Mouse (Mus musculus) left cerebral cortex, adult 2 months (tissue): ENCODE measurements around the gene H1fnt. TPM values are rescaled to one million over a fixed set of nuclear protein-coding genes. Genes with fewer than 3 reads are reported as not detected.

Experiments
- DNase-seq, 2 experiments: peaks; one replicate each; pipeline ENCODE4 v3.0.0; 2021 to 2022; ENCODE audit warnings: low spot score in 2 of 2, mixed read lengths in 1 of 2; ENCODE audit errors: extremely low spot score in 1 of 2
- H3K27ac ChIP-seq: fragments of 200-600 bp; 2 replicates; pipeline ENCODE4 v1.8.1; 2022
- H3K4me3 ChIP-seq: fragments of 200-600 bp; 2 replicates; pipeline ENCODE4 v1.8.1; 2022
- CTCF ChIP-seq: fragments of 200-600 bp; IDR thresholded peaks from 2 replicates; pipeline ENCODE4 v1.8.1; 2022; ENCODE audit warnings: antibody characterized with exemption, mild to moderate bottlenecking, moderate library complexity
- intact Hi-C: fragments of 180-260 bp; cut with DNase I; formaldehyde crosslinking; loops from one replicate; pipeline ENCODE4 v1.15.1; 2025
- long read RNA-seq, 2 experiments: library from polyadenylated mRNA; stranded (forward); transcript quantifications; one replicate each; pipeline ENCODE4 v2.0.0; 2021; ENCODE audit warnings: borderline mapping rate in 2 of 2
- total RNA-seq, 2 experiments: library from RNA; stranded (reverse); gene quantifications; 2 replicates each; pipeline ENCODE4 v1.2.3; 2021

Gene H1fnt
- total RNA-seq, result not detected
- long read RNA-seq, experiment 1, result 0 reads
- long read RNA-seq, experiment 2, result 0 reads

- no peak within 1 kb of the TSS for H3K27ac ChIP-seq
- TF ChIP-seq CTCF, result no peak
- DNase-seq, result no peak
- H3K4me3 ChIP-seq, result no peak within 1 kb of the TSS
- intact Hi-C loops, result no loop called here
Observed at GRCm38 (mm10) chr15:98257193-98257592, at the start of gene H1fnt. Gene H1fnt, minus strand, starts transcription at chr15:98257293.

GRCm38 (mm10) chr15:98295628-98296551, 38.8 kb upstream of the H1fnt start, which contains the start of gene Zfp641:
Gene Zfp641, minus strand, starts transcription at chr15:98296161.
- no peak for TF ChIP-seq CTCF
- peak; percentile 56 to 62 for DNase-seq
- Histone ChIP-seq H3K4me3 (peak within 1 kb of the TSS; percentile 76), H3K27ac (peak within 1 kb of the TSS; percentile 86)
- intact Hi-C loops, result loop anchor here (2.0 to 10.0 kb wide), 2 partner anchors 115 to 201 kb away; partner anchors contain the start of genes Pfkm and Senp1

- intact Hi-C loops, result loop anchor here (10.0 kb wide), 1 partner anchor 199 kb away; the partner anchor contains the start of genes Pfkm and Senp1
- no peak for DNase-seq
Observed at GRCm38 (mm10) chr15:98293651-98294050, 36.6 kb upstream of the H1fnt start.

GRCm38 (mm10) chr15:98288566-98288965, 31.5 kb upstream of the H1fnt start:
- intact Hi-C loops, result no loop called here
- TF ChIP-seq CTCF, result no peak
- Histone ChIP-seq H3K4me3 (no peak overlapping the region), H3K27ac (no peak overlapping the region)
- no peak for DNase-seq

More at GRCm38 (mm10) chr15:98293651-98294050, 36.6 kb upstream of the H1fnt start:
- no peak overlapping the region for H3K4me3 ChIP-seq
- H3K27ac ChIP-seq, result no peak overlapping the region
- TF ChIP-seq CTCF, result no peak

GRCm38 (mm10) chr15:98286418-98286817, 29.3 kb upstream of the H1fnt start:
- no peak overlapping the region for H3K27ac ChIP-seq
- DNase-seq, result no peak
- intact Hi-C loops, result no loop called here
- no peak for TF ChIP-seq CTCF
- H3K4me3 ChIP-seq, result no peak overlapping the region

GRCm38 (mm10) chr15:98257776-98258175, 683 bp upstream of the H1fnt start:
- H3K4me3 ChIP-seq, result no peak overlapping the region
- no peak for DNase-seq
- intact Hi-C loops, result no loop called here
- TF ChIP-seq CTCF, result no peak
- H3K27ac ChIP-seq, result no peak overlapping the region

GRCm38 (mm10) chr15:98256271-98256670, 822 bp downstream of the H1fnt start:
- TF ChIP-seq CTCF, result no peak
- no peak for DNase-seq
- Histone ChIP-seq H3K27ac (no peak overlapping the region), H3K4me3 (no peak overlapping the region)
- intact Hi-C loops, result no loop called here

GRCm38 (mm10) chr15:98235442-98235841, 21.7 kb downstream of the H1fnt start:
- TF ChIP-seq CTCF, result no peak
- Histone ChIP-seq H3K27ac (no peak overlapping the region), H3K4me3 (no peak overlapping the region)
- DNase-seq, result no peak
- intact Hi-C loops, result no loop called here

- no peak for DNase-seq
- intact Hi-C loops, result no loop called here
- Histone ChIP-seq H3K27ac (no peak within 1 kb of the TSS), H3K4me3 (no peak within 1 kb of the TSS)
- no peak for TF ChIP-seq CTCF
Observed at GRCm38 (mm10) chr15:98234350-98234749, 22.7 kb downstream of the H1fnt start, which contains the start of gene Olfr286. Gene Olfr286, minus strand, starts transcription at chr15:98234450.

GRCm38 (mm10) chr15:98226096-98226495, 31.0 kb downstream of the H1fnt start:
- intact Hi-C loops, result no loop called here
- TF ChIP-seq CTCF, result no peak
- no peak for DNase-seq
- Histone ChIP-seq H3K27ac (no peak overlapping the region), H3K4me3 (no peak overlapping the region)

- intact Hi-C loops, result no loop called here
- no peak overlapping the region for H3K4me3 ChIP-seq
- DNase-seq, result no peak
- no peak overlapping the region for H3K27ac ChIP-seq
- no peak for TF ChIP-seq CTCF
Observed at GRCm38 (mm10) chr15:98225610-98226009, 31.5 kb downstream of the H1fnt start.

- no peak for TF ChIP-seq CTCF
- no peak for DNase-seq
- intact Hi-C loops, result no loop called here
- H3K27ac ChIP-seq, result no peak overlapping the region
- no peak overlapping the region for H3K4me3 ChIP-seq
Observed at GRCm38 (mm10) chr15:98222377-98222776, 34.7 kb downstream of the H1fnt start.
